Mouse (Mus musculus): ENCODE data around the gene Txk. TPM values are rescaled to one million over a fixed set of nuclear protein-coding genes. Genes with fewer than 3 reads are reported as not detected.

Gene Txk
- polyA plus RNA-seq (2012; rRNA removed), result 0.07 and 0.11 TPM in 2 replicates

GRCm38 (mm10) chr5:72752585-72752984 is at the start of gene Txk:
Txk (minus strand) TSS chr5:72752777.

GRCm38 (mm10) chr5:72647418-72647907 is 105.1 kb downstream of the Txk start, which contains the start of gene Nipal1:
Nipal1 (plus strand) TSS chr5:72647795.

Other genes with a start within 250 kb of the Txk start
- gene Corin, start 248.3 kb downstream of the Txk start, polyA plus RNA-seq (2012; rRNA removed), result 0.07 and 0.13 TPM in 2 replicates
- 7.1 and 8.9 TPM in 2 replicates for gene Nfxl1, start 193.1 kb downstream of the Txk start, polyA plus RNA-seq (2012; rRNA removed)
- not detected in 2 replicates for gene Zar1, start 171.5 kb downstream of the Txk start, polyA plus RNA-seq (2012; rRNA removed)
- gene Gm5868, start 165.2 kb downstream of the Txk start, polyA plus RNA-seq (2012; rRNA removed), result not detected in 2 replicates
- 0.01 TPM in 2 replicates for gene Cnga1, start 108.5 kb downstream of the Txk start, polyA plus RNA-seq (2012; rRNA removed)
- gene Nipal1, start 105.0 kb downstream of the Txk start, polyA plus RNA-seq (2012; rRNA removed), result 14.1 and 17.0 TPM in 2 replicates
- gene Tec, start 115.7 kb upstream of the Txk start, polyA plus RNA-seq (2012; rRNA removed), result 5.4 and 6.1 TPM in 2 replicates
- gene Slain2, start 161.5 kb upstream of the Txk start, polyA plus RNA-seq (2012; rRNA removed), result 6.5 and 6.6 TPM in 2 replicates
- gene Gm10135, start 221.9 kb upstream of the Txk start, polyA plus RNA-seq (2012; rRNA removed), result not detected in 2 replicates

Data from liver, embryonic 18 days (tissue).